Mouse (Mus musculus): ENCODE measurements around the gene Sel1l2.

GRCm38 (mm10) chr2:140215965-140216364 lies 173.5 kb downstream of the Sel1l2 start:
- TF ChIP-seq CTCF (IDR thresholded peaks at IDR 0.05) (no peak), EP300 (IDR thresholded peaks at IDR 0.05) (no peak)
